In genomic region chr10:18454161-18454560, GRCm38 (mm10) we compare ENCODE assay signal across 15 mouse cellular contexts.
DNase-seq lines count a peak whose midpoint lies in the region; ATAC-seq and TF ChIP-seq lines count a peak whose summit lies in the region.
"Had no signal": no experiment of that assay in that cellular context is flagged by ENCODE, and none has a peak within 500 bp of the region (broad histone marks: within the 10 kb centered on the region; RNA-seq: fewer than 3 reads in every experiment).

No protein-coding gene starts in this region.

- H3K27ac ChIP-seq in heart, embryonic 13.5 days (replicated peaks): no peak overlapping the region
- no peak overlapping the region for H3K27ac ChIP-seq in liver, embryonic 15.5 days (replicated peaks)
- no peak overlapping the region for H3K27ac ChIP-seq in thymus, adult 2 months (ENCODE audit: control insufficient read depth, insufficient read depth, low read length)
- H3K27ac ChIP-seq in midbrain, postnatal 0 days (ENCODE audit: low read depth, low read length): no peak overlapping the region
- H3K27ac ChIP-seq: embryonic facial prominence, embryonic 12.5 days; heart, adult 2 months; hindbrain, embryonic 12.5 days; neural tube, embryonic 12.5 days had no signal

- H3K9me3 ChIP-seq in heart, embryonic 13.5 days: no peaks in the 10 kb centered on the region
- H3K9me3 ChIP-seq in liver, embryonic 15.5 days (replicated peaks): no peaks in the 10 kb centered on the region
- no peaks in the 10 kb centered on the region for H3K9me3 ChIP-seq in midbrain, postnatal 0 days (ENCODE audit: low read length)
- H3K9me3 ChIP-seq: embryonic facial prominence, embryonic 12.5 days; hindbrain, embryonic 12.5 days; neural tube, embryonic 12.5 days had no signal

- 0 out of 2 replicates have a peak overlapping the region, but pooled peaks have one; percentile 10 for H3K9ac ChIP-seq in heart, embryonic 13.5 days
- no peak overlapping the region for H3K9ac ChIP-seq in liver, embryonic 15.5 days
- H3K9ac ChIP-seq in midbrain, postnatal 0 days (replicated peaks; ENCODE audit: low read length, poor library complexity, severe bottlenecking): no peak overlapping the region
- H3K9ac ChIP-seq: embryonic facial prominence, embryonic 12.5 days; hindbrain, embryonic 12.5 days; lung, embryonic 14.5 days; neural tube, embryonic 12.5 days had no signal

- no peak for ATAC-seq in heart, embryonic 13.5 days (ENCODE audit: extremely low read depth, insufficient number of reproducible peaks, low FRiP score, low TSS enrichment)
- peak; percentile 63 for ATAC-seq in erythroid progenitor cell, adult 5-6 weeks (replicated peaks; ENCODE audit: low FRiP score, poor library complexity, severe bottlenecking)
- 0 out of 2 replicates have a peak, but pooled peaks have one; percentile 47 for ATAC-seq in liver, embryonic 15.5 days (ENCODE audit: insufficient read depth)
- ATAC-seq in midbrain, postnatal 0 days (ENCODE audit: low FRiP score): no peak

- no peak overlapping the region for H3K4me2 ChIP-seq in heart, embryonic 13.5 days
- H3K4me2 ChIP-seq in liver, embryonic 15.5 days: no peak overlapping the region
- no peak overlapping the region for H3K4me2 ChIP-seq in midbrain, postnatal 0 days (ENCODE audit: low read depth, low read length, poor library complexity, severe bottlenecking)
- H3K4me2 ChIP-seq: embryonic facial prominence, embryonic 12.5 days; hindbrain, embryonic 12.5 days; lung, embryonic 14.5 days; midbrain, embryonic 11.5 days; neural tube, embryonic 12.5 days had no signal

- TF ChIP-seq CTCF in thymus, adult 2 months (IDR thresholded peaks at IDR 0.05; ENCODE audit: borderline replicate concordance, control insufficient read depth, extremely low read depth, insufficient read depth, low read length, poor library complexity): no peak
- no peak for TF ChIP-seq CTCF in midbrain, postnatal 0 days (IDR thresholded peaks at IDR 0.05)

- H3K4me3 ChIP-seq in heart, embryonic 13.5 days: no peak overlapping the region
- no peak overlapping the region for H3K4me3 ChIP-seq in liver, embryonic 15.5 days (replicated peaks)
- H3K4me3 ChIP-seq in thymus, adult 2 months (ENCODE audit: control insufficient read depth, insufficient read depth, low read length): no peak overlapping the region
- H3K4me3 ChIP-seq in midbrain, postnatal 0 days (ENCODE audit: low read depth, low read length): no peak overlapping the region
- H3K4me3 ChIP-seq: embryonic facial prominence, embryonic 12.5 days; erythroblast, embryonic 14.5 days; heart, adult 2 months; hindbrain, embryonic 12.5 days; neural tube, embryonic 12.5 days had no signal

- H3K36me3 ChIP-seq in heart, embryonic 13.5 days: no peaks in the 10 kb centered on the region; the same call in 1 of the 2 replicates
- H3K36me3 ChIP-seq in liver, embryonic 15.5 days (replicated peaks): no peaks in the 10 kb centered on the region
- no peaks in the 10 kb centered on the region for H3K36me3 ChIP-seq in thymus, adult 2 months (ENCODE audit: control insufficient read depth, insufficient read depth, low read length)
- no peaks in the 10 kb centered on the region for H3K36me3 ChIP-seq in midbrain, postnatal 0 days (ENCODE audit: insufficient read depth, low read length)
- H3K36me3 ChIP-seq: embryonic facial prominence, embryonic 12.5 days; hindbrain, embryonic 12.5 days; neural tube, embryonic 12.5 days had no signal

- 54% methylated on average over 3 of the region's 3 CpGs for WGBS in heart, embryonic 13.5 days
- 29% methylated on average over 3 of the region's 3 CpGs for WGBS in liver, embryonic 15.5 days (ENCODE audit: insufficient replicate concordance)
- WGBS in thymus, adult 2 months: 86% methylated on average over 3 of the region's 3 CpGs
- WGBS in midbrain, postnatal 0 days: 76% methylated on average over 3 of the region's 3 CpGs

- peaks cover 81% of the 10 kb centered on the region for H3K4me1 ChIP-seq in heart, embryonic 13.5 days
- peaks cover 3% of the 10 kb centered on the region; the same call in 1 of the 2 replicates for H3K4me1 ChIP-seq in liver, embryonic 15.5 days (replicated peaks)
- no peaks in the 10 kb centered on the region for H3K4me1 ChIP-seq in thymus, adult 2 months (replicated peaks; ENCODE audit: control insufficient read depth, insufficient read depth, low read length)
- no peaks in the 10 kb centered on the region for H3K4me1 ChIP-seq in midbrain, postnatal 0 days (ENCODE audit: insufficient read depth, low read length)

- no peak for TF ChIP-seq POLR2A in thymus, adult 2 months (IDR thresholded peaks at IDR 0.05; ENCODE audit: control insufficient read depth, extremely low read depth, insufficient read depth, low read length, poor library complexity)

- H3K27me3 ChIP-seq in heart, embryonic 13.5 days (replicated peaks): no peaks in the 10 kb centered on the region
- no peaks in the 10 kb centered on the region for H3K27me3 ChIP-seq in liver, embryonic 15.5 days
- H3K27me3 ChIP-seq in thymus, adult 2 months (ENCODE audit: control insufficient read depth, insufficient read depth, low read length): no peaks in the 10 kb centered on the region
- H3K27me3 ChIP-seq in midbrain, postnatal 0 days (ENCODE audit: insufficient read depth, low read length): no peaks in the 10 kb centered on the region
- H3K27me3 ChIP-seq: embryonic facial prominence, embryonic 12.5 days; hindbrain, embryonic 12.5 days; neural tube, embryonic 12.5 days had no signal

- no peak for DNase-seq in heart, adult 8-10 months (ENCODE audit: low spot score)
- DNase-seq in 416B (ENCODE audit: low read depth): peak; percentile 68
- DNase-seq in thymus, adult 2 months: no peak
- no peak for DNase-seq in midbrain, postnatal 0 days (ENCODE audit: low spot score)
- DNase-seq: gastrocnemius, postnatal 14 days had no signal

Comparison
In these comparisons a context has a peak if more than half of its experiments do, and no peak if none do; other contexts are left out.
1. ATAC-seq: peak in erythroid progenitor cell, adult 5-6 weeks (single experiment) and liver, embryonic 15.5 days (single experiment); none in heart, embryonic 13.5 days (single experiment) and midbrain, postnatal 0 days (single experiment).